17 mouse cellular contexts compared by ENCODE assay signal in the genomic region with DNA sequence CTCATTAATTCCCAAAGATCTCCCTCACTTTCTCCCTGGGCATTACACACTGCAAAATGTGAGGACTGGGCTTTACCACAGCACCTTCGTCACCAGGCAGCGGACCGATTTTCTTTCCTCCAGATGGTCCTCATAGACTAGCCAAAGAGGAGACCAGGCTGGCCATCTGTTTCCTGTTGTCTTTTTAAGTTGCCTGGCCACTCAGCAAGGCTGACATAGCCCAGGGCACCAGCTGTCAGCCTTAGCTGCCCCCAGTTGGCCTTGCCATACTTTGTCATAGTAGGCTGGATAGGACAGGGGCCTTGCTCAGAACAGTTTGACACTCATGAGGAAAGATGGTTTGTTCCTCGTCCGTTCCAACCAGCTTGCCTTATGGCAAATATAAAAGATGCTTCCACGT. TPM values are rescaled to one million over a fixed set of nuclear protein-coding genes. Genes with fewer than 3 reads are reported as not detected.
DNase-seq lines count a peak whose midpoint lies in the region; ATAC-seq lines count a peak whose summit lies in the region.
"Had no signal": no experiment of that assay in that cellular context is flagged by ENCODE, and none has a peak within 500 bp of the region (broad histone marks: within the 10 kb centered on the region; RNA-seq: fewer than 3 reads in every experiment).

No protein-coding gene starts in this region.

- no peak overlapping the region for H3K4me2 ChIP-seq in forebrain, embryonic 12.5 days
- no peak overlapping the region for H3K4me2 ChIP-seq in forebrain, embryonic 11.5 days (ENCODE audit: low read depth, low read length, severe bottlenecking)
- no peak overlapping the region for H3K4me2 ChIP-seq in hindbrain, embryonic 16.5 days (ENCODE audit: low read length)
- H3K4me2 ChIP-seq: liver, embryonic 12.5 days had no signal

- ATAC-seq in forebrain, embryonic 12.5 days (ENCODE audit: low FRiP score), result 0 out of 2 replicates have a peak, but pooled peaks have one; percentile 3
- ATAC-seq in forebrain, embryonic 11.5 days (replicated peaks; ENCODE audit: low FRiP score), result no peak
- peak; percentile 82 for ATAC-seq in hindbrain, embryonic 16.5 days
- ATAC-seq: liver, embryonic 12.5 days; midbrain, embryonic 16.5 days had no signal

- DNase-seq in forebrain, embryonic 11.5 days (ENCODE audit: low spot score), result no peak
- peak; percentile 83 for DNase-seq in cerebellum, adult 11 months
- DNase-seq in embryo, embryonic 10 days (ENCODE audit: low spot score), result peak; percentile 63
- no peak for DNase-seq in heart, postnatal 25 days (ENCODE audit: low spot score)
- DNase-seq in urinary bladder, postnatal 14 days (ENCODE audit: low spot score), result no peak
- DNase-seq in spleen, adult 12 weeks (ENCODE audit: low spot score), result no peak
- DNase-seq: adrenal gland, adult 8-10 months; heart, postnatal 4 days; kidney, adult 2 months had no signal

- no peaks in the 10 kb centered on the region for H3K27me3 ChIP-seq in forebrain, embryonic 12.5 days
- no peaks in the 10 kb centered on the region for H3K27me3 ChIP-seq in forebrain, embryonic 11.5 days (ENCODE audit: control insufficient read depth, insufficient read depth, low read length)
- H3K27me3 ChIP-seq in hindbrain, embryonic 16.5 days (replicated peaks; ENCODE audit: control insufficient read depth, insufficient read depth, low read length), result no peaks in the 10 kb centered on the region
- H3K27me3 ChIP-seq: liver, embryonic 12.5 days had no signal

- H3K36me3 ChIP-seq in forebrain, embryonic 12.5 days (replicated peaks), result no peaks in the 10 kb centered on the region
- H3K36me3 ChIP-seq in forebrain, embryonic 11.5 days (ENCODE audit: control insufficient read depth, insufficient read depth, low read length), result no peaks in the 10 kb centered on the region
- no peaks in the 10 kb centered on the region for H3K36me3 ChIP-seq in hindbrain, embryonic 16.5 days (ENCODE audit: control insufficient read depth, insufficient read depth, low read length)
- H3K36me3 ChIP-seq: liver, embryonic 12.5 days had no signal

- WGBS in forebrain, embryonic 12.5 days, result 85% methylated on average over 6 of the region's 6 CpGs
- 76% methylated on average over 6 of the region's 6 CpGs for WGBS in forebrain, embryonic 11.5 days
- WGBS in hindbrain, embryonic 16.5 days, result 80% methylated on average over 6 of the region's 6 CpGs

- H3K4me3 ChIP-seq in forebrain, embryonic 12.5 days (replicated peaks), result no peak overlapping the region
- no peak overlapping the region for H3K4me3 ChIP-seq in forebrain, embryonic 11.5 days (ENCODE audit: low read depth, low read length)
- no peak overlapping the region for H3K4me3 ChIP-seq in hindbrain, embryonic 16.5 days (ENCODE audit: low read length)
- H3K4me3 ChIP-seq: liver, embryonic 12.5 days had no signal

- no peaks in the 10 kb centered on the region for H3K9me3 ChIP-seq in forebrain, embryonic 12.5 days
- no peaks in the 10 kb centered on the region for H3K9me3 ChIP-seq in forebrain, embryonic 11.5 days (ENCODE audit: control insufficient read depth, low read length)
- no peaks in the 10 kb centered on the region for H3K9me3 ChIP-seq in hindbrain, embryonic 16.5 days (ENCODE audit: control insufficient read depth, low read length)
- H3K9me3 ChIP-seq: liver, embryonic 12.5 days had no signal

- no peaks in the 10 kb centered on the region for H3K4me1 ChIP-seq in forebrain, embryonic 12.5 days
- no peaks in the 10 kb centered on the region for H3K4me1 ChIP-seq in forebrain, embryonic 11.5 days (replicated peaks; ENCODE audit: control insufficient read depth, insufficient read depth, low read length)
- no peaks in the 10 kb centered on the region for H3K4me1 ChIP-seq in hindbrain, embryonic 16.5 days (ENCODE audit: control insufficient read depth, insufficient read depth, low read depth, low read length)
- H3K4me1 ChIP-seq: liver, embryonic 12.5 days had no signal

- no peak overlapping the region for H3K9ac ChIP-seq in forebrain, embryonic 12.5 days
- no peak overlapping the region for H3K9ac ChIP-seq in forebrain, embryonic 11.5 days (ENCODE audit: low read length)
- no peak overlapping the region for H3K9ac ChIP-seq in hindbrain, embryonic 16.5 days (ENCODE audit: low read depth, low read length)
- H3K9ac ChIP-seq: liver, embryonic 12.5 days had no signal

- no peak overlapping the region for H3K27ac ChIP-seq in forebrain, embryonic 12.5 days
- no peak overlapping the region for H3K27ac ChIP-seq in forebrain, embryonic 11.5 days (ENCODE audit: low read depth, low read length)
- no peak overlapping the region for H3K27ac ChIP-seq in hindbrain, embryonic 16.5 days (ENCODE audit: low read depth, low read length)
- H3K27ac ChIP-seq: liver, embryonic 12.5 days had no signal

- intact Hi-C loops in heart, postnatal 25 days (cut with DNase I), result no loop called here

RNA-seq across cellular contexts. Expression of a gene that starts 39.8 kb away (rescaled TPM):
- polyA plus RNA-seq in forebrain, embryonic 12.5 days (2016; fragmentation: Nextera tagmentation; extraction: Ambion mirVana), result not detected in 2 replicates
- not detected in 2 replicates for polyA plus RNA-seq in forebrain, embryonic 11.5 days (2014; fragmentation: Nextera tagmentation; extraction: Ambion mirVana)
- polyA plus RNA-seq in hindbrain, embryonic 16.5 days (2015; fragmentation: Nextera tagmentation; extraction: Ambion mirVana), result not detected in 2 replicates
- not detected for total RNA-seq in heart, postnatal 25 days (2021)
- total RNA-seq: adrenal gland, adult 8-10 months; gastrocnemius, adult 8-10 months; heart, adult 8-10 months; heart, postnatal 4 days; left cerebral cortex, postnatal 14 days had no signal
- polyA plus RNA-seq: kidney, adult 2 months; liver, embryonic 12.5 days; midbrain, embryonic 16.5 days had no signal

RNA-seq across cellular contexts. Expression of a gene that starts 58.6 kb away (rescaled TPM):
- polyA plus RNA-seq in forebrain, embryonic 12.5 days (2016; fragmentation: Nextera tagmentation; extraction: Ambion mirVana), result not detected in 2 replicates
- 0.08 TPM in 1 of 2 replicates, not detected in the other for polyA plus RNA-seq in forebrain, embryonic 11.5 days (2014; fragmentation: Nextera tagmentation; extraction: Ambion mirVana)
- 0.14 and 0.17 TPM in 2 replicates for polyA plus RNA-seq in hindbrain, embryonic 16.5 days (2015; fragmentation: Nextera tagmentation; extraction: Ambion mirVana)
- not detected for total RNA-seq in heart, postnatal 25 days (2021)
- total RNA-seq: adrenal gland, adult 8-10 months; gastrocnemius, adult 8-10 months; heart, adult 8-10 months; heart, postnatal 4 days had no signal
- polyA plus RNA-seq: large intestine, adult 2 months; liver, embryonic 12.5 days had no signal

Comparison
In these comparisons a context has a peak if more than half of its experiments do, and no peak if none do; other contexts are left out.
1. DNase-seq: peak in cerebellum, adult 11 months (single experiment) and embryo, embryonic 10 days (single experiment); none in forebrain, embryonic 11.5 days (single experiment), heart, postnatal 25 days (single experiment), urinary bladder, postnatal 14 days (single experiment) and spleen, adult 12 weeks (single experiment).